Mouse (Mus musculus) intestine, embryonic 16.5 days (tissue): ENCODE results near the gene Fscn2. TPM values are rescaled to one million over a fixed set of nuclear protein-coding genes. Genes with fewer than 3 reads are reported as not detected.
"Not testable (repeated sequence)": the region's sequence is repeated elsewhere in the genome, so short reads cannot be mapped to it uniquely, and the experiment has no call there.

ENCODE experiments used
- ATAC-seq: fragments of 200-750 bp; cut with Nextera tagmentation; 2 replicates; pipeline ENCODE4 v1.8.0; 2017; ENCODE audit warnings: moderate TSS enrichment, moderate library complexity
- H3K27ac ChIP-seq: fragments of 300-500 bp; sonication (generic); 2 replicates; pipeline ENCODE4 v1.5.1; 2014; ENCODE audit warnings: mild to moderate bottlenecking, low read length
- H3K27me3 ChIP-seq: fragments of 300-500 bp; sonication (generic); replicated peaks from 2 replicates; pipeline ENCODE4 v1.6.1; 2014; ENCODE audit warnings: low read length, control low read depth, mixed read lengths; ENCODE audit not compliant: control insufficient read depth, insufficient read depth
- H3K36me3 ChIP-seq: fragments of 300-500 bp; sonication (generic); 2 replicates; pipeline ENCODE4 v1.6.1; 2014; ENCODE audit warnings: low read length, control low read depth; ENCODE audit not compliant: control insufficient read depth, insufficient read depth
- H3K4me1 ChIP-seq: fragments of 300-500 bp; sonication (generic); 2 replicates; pipeline ENCODE4 v1.6.1; 2014; ENCODE audit warnings: low read length, control low read depth, mixed read lengths; ENCODE audit not compliant: control insufficient read depth, insufficient read depth
- H3K4me2 ChIP-seq: fragments of 300-500 bp; sonication (generic); 2 replicates; pipeline ENCODE4 v1.6.1; 2014; ENCODE audit warnings: low read depth, low read length, control low read depth
- H3K4me3 ChIP-seq: fragments of 300-500 bp; sonication (generic); 2 replicates; pipeline ENCODE4 v1.5.1; 2014; ENCODE audit warnings: mild to moderate bottlenecking, low read length
- H3K9ac ChIP-seq: fragments of 300-500 bp; sonication (generic); 2 replicates; pipeline ENCODE4 v1.6.1; 2014; ENCODE audit warnings: low read depth, low read length
- H3K9me3 ChIP-seq: fragments of 300-500 bp; sonication (generic); 2 replicates; pipeline ENCODE4 v1.6.1; 2016; ENCODE audit warnings: low read length, control low read depth; ENCODE audit not compliant: control insufficient read depth
- WGBS: fragments of 180-500 bp; shearing (Covaris S2); extraction: QIAGEN DNeasy Blood & Tissue Kit; methylation state at CpG from one replicate; pipeline ENCODE4 v1.1.7; 2014; 5-methylcytosine and 5-hydroxymethylcytosine counted together
- microRNA-seq: library from miRNA; unstranded; fragments of <30 nt; microRNA quantifications from one replicate; pipeline ENCODE4, GENCODE M21; 2016
- polyA plus RNA-seq: library from polyadenylated mRNA; unstranded; fragments of >200 nt; fragmentation: Nextera tagmentation; extraction: Ambion mirVana; gene quantifications from 2 replicates; pipeline ENCODE4 v1.2.1, GENCODE M21; 2015

The Fscn2 gene
- polyA plus RNA-seq, 1 experiment from 2014 or later: 0.55 TPM

DNA sequence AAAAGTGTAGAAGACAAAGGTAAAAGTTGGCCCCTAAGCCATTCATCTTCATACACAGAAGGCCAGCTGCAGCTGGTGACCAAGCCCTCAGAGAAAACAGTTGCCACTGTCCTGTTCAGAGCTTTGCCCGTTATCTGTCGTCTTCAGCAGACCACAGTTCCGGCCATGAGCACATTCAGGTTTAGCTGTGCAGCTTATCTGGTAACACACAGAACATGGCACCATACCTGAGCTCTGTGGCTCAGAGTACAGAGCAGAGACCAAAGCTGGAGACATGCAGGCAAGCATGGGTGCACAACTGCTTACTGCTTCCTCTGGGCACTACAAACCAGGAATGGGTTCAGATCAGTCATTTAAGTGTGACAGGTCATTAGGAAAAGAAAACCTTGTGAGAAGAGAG, 44.5 kb downstream of the Fscn2 start:
- Histone ChIP-seq H3K9ac (no peak overlapping the region), H3K36me3 (0 out of 2 replicates have a peak, but pooled peaks cover 8% of the 10 kb centered on the region)

DNA sequence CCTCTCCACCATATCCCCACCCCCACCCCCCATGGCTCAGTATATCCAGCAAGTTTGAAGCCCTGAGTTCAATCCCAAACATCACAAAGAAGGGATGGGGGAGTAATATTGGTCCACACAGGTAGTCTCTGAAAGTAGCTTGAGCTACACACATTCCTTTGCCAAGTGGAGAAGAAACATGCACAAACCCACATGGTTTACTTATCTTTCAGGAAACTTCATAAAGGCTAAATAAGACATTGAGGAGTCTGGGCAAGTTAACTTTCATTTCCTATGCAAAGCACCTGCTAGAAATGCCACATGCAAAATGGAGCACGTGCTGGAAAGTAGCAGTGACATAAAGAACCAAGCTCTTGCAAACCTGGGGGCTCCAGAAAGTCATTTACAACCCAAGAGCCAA, 45.1 kb downstream of the Fscn2 start:
- H3K36me3 ChIP-seq: 0 out of 2 replicates have a peak, but pooled peaks cover 8% of the 10 kb centered on the region
- no peaks in the 10 kb centered on the region for H3K27me3 ChIP-seq
- no peaks in the 10 kb centered on the region for H3K9me3 ChIP-seq
- H3K4me2 ChIP-seq: no peak overlapping the region
- no peak overlapping the region for H3K9ac ChIP-seq
- no peaks in the 10 kb centered on the region for H3K4me1 ChIP-seq
- 80% methylated on average over 1 of the region's 1 CpGs for WGBS
- H3K4me3 ChIP-seq: no peak overlapping the region
- H3K27ac ChIP-seq: no peak overlapping the region
- no peak for ATAC-seq

More for the DNA sequence above, 44.5 kb downstream of the Fscn2 start:
- Histone ChIP-seq H3K27ac (no peak overlapping the region), H3K4me2 (no peak overlapping the region), H3K27me3 (no peaks in the 10 kb centered on the region), H3K4me1 (no peaks in the 10 kb centered on the region), H3K9me3 (no peaks in the 10 kb centered on the region), H3K4me3 (no peak overlapping the region)
- 92% methylated on average over 3 of the region's 3 CpGs for WGBS
- ATAC-seq: no peak

DNA sequence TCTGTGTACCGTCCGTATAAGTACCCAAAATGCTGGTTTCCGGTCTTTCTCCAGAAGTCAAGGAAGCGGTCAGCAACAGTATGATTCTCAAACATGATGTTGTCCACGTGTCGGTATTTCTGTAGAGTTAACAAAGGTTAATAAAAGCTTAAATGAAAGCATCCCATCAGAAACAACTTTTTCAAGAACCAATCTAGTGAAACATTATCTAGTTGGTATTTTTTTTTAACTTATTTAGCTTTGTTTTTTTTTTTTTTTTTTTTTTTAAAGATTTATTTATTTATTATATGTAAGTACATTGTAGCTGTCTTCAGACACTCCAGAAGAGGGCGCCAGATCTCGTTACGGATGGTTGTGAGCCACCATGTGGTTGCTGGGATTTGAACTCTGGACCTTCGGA, 52.3 kb downstream of the Fscn2 start:
- peaks cover 12% of the 10 kb centered on the region for H3K36me3 ChIP-seq
- not testable (repeated sequence) for H3K27me3 ChIP-seq, H3K27ac ChIP-seq, H3K9ac ChIP-seq, H3K4me1 ChIP-seq, ATAC-seq, H3K9me3 ChIP-seq, H3K4me3 ChIP-seq, H3K4me2 ChIP-seq
- WGBS: 90% methylated on average over 7 of the region's 10 CpGs

Small RNAs within 50 kb of the gene (microRNA-seq; reads per million reads assigned to microRNA genes)
- gene Gm23419 (not detected), gene Mir6935 (0.91 reads per million)

Other genes starting within 250 kb of the Fscn2 start
- gene Slc38a10, start 210.2 kb upstream of the Fscn2 start, polyA plus RNA-seq: 84.6 and 91.4 TPM in 2 replicates
- gene Bahcc1, start 128.6 kb upstream of the Fscn2 start, polyA plus RNA-seq: 4.9 and 5.7 TPM in 2 replicates
- gene Actg1, start 13.0 kb upstream of the Fscn2 start, polyA plus RNA-seq: 2,886 and 2,944 TPM in 2 replicates
- 26.6 and 28.6 TPM in 2 replicates for gene Faap100, start 17.2 kb downstream of the Fscn2 start, polyA plus RNA-seq
- 19.5 and 20.0 TPM in 2 replicates for gene Nploc4, start 76.2 kb downstream of the Fscn2 start, polyA plus RNA-seq
- gene Tspan10, start 81.1 kb downstream of the Fscn2 start, polyA plus RNA-seq: not detected in 2 replicates
- 0.35 and 0.39 TPM in 2 replicates for gene Pde6g, start 92.0 kb downstream of the Fscn2 start, polyA plus RNA-seq
- gene Oxld1, start 96.5 kb downstream of the Fscn2 start, polyA plus RNA-seq: 21.0 and 24.6 TPM in 2 replicates
- 27.1 and 31.3 TPM in 2 replicates for gene Ccdc137, start 96.6 kb downstream of the Fscn2 start, polyA plus RNA-seq
- 32.6 and 38.9 TPM in 2 replicates for gene Arl16, start 106.1 kb downstream of the Fscn2 start, polyA plus RNA-seq
- gene Mrpl12, start 123.1 kb downstream of the Fscn2 start, polyA plus RNA-seq: 228 and 239 TPM in 2 replicates
- 104 and 108 TPM in 2 replicates for gene Slc25a10, start 130.3 kb downstream of the Fscn2 start, polyA plus RNA-seq
- 0.76 TPM in 2 replicates for gene Gcgr, start 169.2 kb downstream of the Fscn2 start, polyA plus RNA-seq
- 119 and 129 TPM in 2 replicates for gene Mcrip1, start 188.2 kb downstream of the Fscn2 start, polyA plus RNA-seq
- gene Ppp1r27, start 189.6 kb downstream of the Fscn2 start, polyA plus RNA-seq: 0.37 TPM in 1 of 2 replicates, not detected in the other
- gene P4hb, start 211.7 kb downstream of the Fscn2 start, polyA plus RNA-seq: 1,365 and 1,538 TPM in 2 replicates
- 626 and 641 TPM in 2 replicates for gene Arhgdia, start 220.1 kb downstream of the Fscn2 start, polyA plus RNA-seq
- 19.6 and 86.6 TPM in 2 replicates for gene Alyref, start 236.8 kb downstream of the Fscn2 start, polyA plus RNA-seq
- 164 and 171 TPM in 2 replicates for gene Anapc11, start 236.9 kb downstream of the Fscn2 start, polyA plus RNA-seq
- 2.7 and 3.8 TPM in 2 replicates for gene Npb, start 246.9 kb downstream of the Fscn2 start, polyA plus RNA-seq